Mouse (Mus musculus): ENCODE measurements around the gene Fars2. TPM values are rescaled to one million over a fixed set of nuclear protein-coding genes. Genes with fewer than 3 reads are reported as not detected.

Fars2 gene
- polyA plus RNA-seq, 1 experiment from 2014 or later, result 24.6 TPM

DNA sequence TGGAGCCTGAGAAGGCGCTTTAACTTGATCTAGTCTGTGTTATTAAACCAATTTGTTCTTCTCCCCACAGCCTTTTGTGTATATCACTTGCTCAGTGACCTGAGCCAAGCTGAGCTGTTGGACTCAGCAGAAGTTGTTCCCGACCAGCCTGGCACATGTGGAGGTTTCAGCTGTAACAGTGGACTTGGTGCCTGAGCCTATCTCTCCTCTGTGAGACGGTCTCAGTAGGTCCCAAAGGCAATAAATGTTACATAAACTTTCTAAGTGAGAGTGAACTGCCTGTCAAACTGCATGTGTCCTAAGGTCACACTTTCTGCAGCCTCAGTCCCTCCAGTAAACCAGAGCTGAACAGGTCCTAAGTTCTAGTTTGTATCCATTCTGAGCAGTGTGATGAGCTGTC, 185.6 kb downstream of the Fars2 start:
- Histone ChIP-seq H3K4me3 (replicated peaks) (no peak overlapping the region), H3K4me2 (no peak overlapping the region), H3K9ac (replicated peaks) (no peak overlapping the region), H3K36me3 (no peaks in the 10 kb centered on the region), H3K27ac (replicated peaks) (no peak overlapping the region), H3K9me3 (replicated peaks) (no peaks in the 10 kb centered on the region), H3K4me1 (peaks cover 10% of the 10 kb centered on the region), H3K27me3 (replicated peaks) (no peaks in the 10 kb centered on the region)
- ATAC-seq (ENCODE audit: low FRiP score), result no peak
- 64% methylated on average over 3 of the region's 3 CpGs for WGBS

DNA sequence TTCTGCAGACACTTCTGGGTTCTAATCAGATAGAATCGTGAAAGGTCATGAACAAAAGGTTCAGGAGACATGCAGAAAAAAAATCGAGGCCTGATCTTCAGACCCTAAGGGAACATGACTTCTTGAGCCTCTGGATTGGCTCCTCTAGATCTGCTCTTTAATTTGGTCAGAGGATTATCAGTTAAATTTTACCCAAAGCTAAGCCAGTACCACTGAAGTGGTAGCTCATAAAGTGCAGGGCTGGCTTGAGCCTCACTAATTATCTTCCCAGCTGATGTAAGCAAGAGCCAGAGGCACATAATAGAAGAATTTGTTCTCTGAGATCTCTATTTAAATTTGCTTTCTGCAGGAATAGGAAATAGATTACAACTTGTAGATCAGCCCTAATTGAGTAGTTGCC, 188.1 kb downstream of the Fars2 start:
- Histone ChIP-seq H3K36me3 (no peaks in the 10 kb centered on the region), H3K9me3 (replicated peaks) (no peaks in the 10 kb centered on the region), H3K27me3 (replicated peaks) (no peaks in the 10 kb centered on the region), H3K9ac (replicated peaks) (no peak overlapping the region), H3K4me2 (no peak overlapping the region), H3K4me1 (peaks cover 10% of the 10 kb centered on the region), H3K27ac (replicated peaks) (no peak overlapping the region), H3K4me3 (replicated peaks) (no peak overlapping the region)
- no peak for ATAC-seq (ENCODE audit: low FRiP score)
- 83% methylated on average over 2 of the region's 2 CpGs for WGBS

DNA sequence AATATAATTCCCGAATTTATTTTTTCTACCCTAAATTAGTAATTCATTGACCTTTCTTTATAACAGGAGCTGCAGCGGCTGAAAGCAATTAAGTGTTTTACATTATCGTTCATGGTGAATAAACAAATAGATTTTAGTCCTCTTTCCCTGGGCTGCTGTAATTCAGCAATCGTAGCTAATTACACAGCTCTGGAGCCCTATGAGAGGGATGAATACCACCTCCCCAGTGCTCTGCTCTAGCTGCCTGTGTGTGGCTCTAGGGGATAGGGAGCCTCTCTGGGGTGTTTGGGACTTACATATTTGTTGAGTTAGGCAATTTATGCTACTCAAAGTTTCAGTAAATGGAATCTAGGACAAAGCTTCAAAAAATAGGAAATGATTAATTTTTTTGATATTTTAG, 190.2 kb downstream of the Fars2 start:
- Histone ChIP-seq H3K9me3 (replicated peaks) (no peaks in the 10 kb centered on the region), H3K27ac (replicated peaks) (no peak overlapping the region), H3K4me1 (peaks cover 6% of the 10 kb centered on the region), H3K36me3 (no peaks in the 10 kb centered on the region), H3K4me2 (no peak overlapping the region), H3K9ac (replicated peaks) (no peak overlapping the region), H3K27me3 (replicated peaks) (no peaks in the 10 kb centered on the region), H3K4me3 (replicated peaks) (no peak overlapping the region)
- 0 out of 2 replicates have a peak, but pooled peaks have one; percentile 45 for ATAC-seq (ENCODE audit: low FRiP score)
- WGBS, result 40% methylated on average over 4 of the region's 4 CpGs

DNA sequence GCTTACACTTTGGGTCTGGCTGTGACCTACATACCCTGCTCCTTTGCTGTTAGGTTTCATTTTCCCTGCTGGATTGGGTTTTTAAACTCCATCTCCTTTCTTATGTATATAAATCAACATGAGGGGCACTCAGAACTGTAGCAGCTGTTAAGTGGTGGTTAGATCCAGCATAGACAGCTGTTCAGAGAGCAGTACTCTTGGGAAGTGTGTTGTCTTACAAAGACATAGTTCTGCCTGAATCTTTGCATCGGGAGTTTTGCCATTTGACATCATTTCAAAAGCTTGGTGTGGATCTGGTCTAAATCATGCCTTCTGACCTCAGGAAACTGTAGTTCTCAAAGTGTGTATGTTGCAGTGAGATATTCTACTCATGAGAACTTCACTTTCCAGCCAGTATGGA, 191.9 kb downstream of the Fars2 start:
- WGBS, result 69% methylated on average over 1 of the region's 1 CpGs
- H3K36me3 ChIP-seq, result no peaks in the 10 kb centered on the region

DNA sequence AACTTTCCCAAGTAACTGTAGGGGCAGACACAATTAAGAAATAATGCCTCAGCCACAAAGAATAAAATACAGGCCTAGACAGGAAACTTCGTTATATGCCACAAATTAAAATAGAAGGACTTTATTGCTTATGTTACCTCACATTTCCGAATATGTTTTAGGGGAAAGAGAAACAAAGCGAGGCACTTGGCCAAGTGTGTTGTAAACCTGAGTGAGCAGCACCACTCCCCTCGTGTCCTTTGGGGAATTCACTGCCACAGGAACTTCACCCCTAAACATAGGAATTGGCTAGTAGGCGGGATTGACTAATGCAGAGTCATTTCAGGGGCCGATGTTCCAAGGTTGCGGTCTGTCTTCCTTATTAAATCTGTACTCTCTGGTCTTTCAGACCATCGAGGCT, 197.0 kb downstream of the Fars2 start:
- Histone ChIP-seq H3K9me3 (replicated peaks) (no peaks in the 10 kb centered on the region), H3K4me2 (no peak overlapping the region), H3K4me1 (peaks cover 4% of the 10 kb centered on the region), H3K36me3 (no peaks in the 10 kb centered on the region), H3K4me3 (replicated peaks) (no peak overlapping the region), H3K9ac (replicated peaks) (no peak overlapping the region), H3K27me3 (replicated peaks) (no peaks in the 10 kb centered on the region), H3K27ac (replicated peaks) (no peak overlapping the region)
- 77% methylated on average over 8 of the region's 8 CpGs for WGBS
- no peak for ATAC-seq (ENCODE audit: low FRiP score)

More for the DNA sequence above, 191.9 kb downstream of the Fars2 start:
- Histone ChIP-seq H3K9me3 (replicated peaks) (no peaks in the 10 kb centered on the region), H3K4me1 (peaks cover 5% of the 10 kb centered on the region), H3K4me3 (replicated peaks) (no peak overlapping the region), H3K9ac (replicated peaks) (no peak overlapping the region), H3K27me3 (replicated peaks) (no peaks in the 10 kb centered on the region), H3K4me2 (no peak overlapping the region), H3K27ac (replicated peaks) (no peak overlapping the region)
- ATAC-seq (ENCODE audit: low FRiP score), result no peak

DNA sequence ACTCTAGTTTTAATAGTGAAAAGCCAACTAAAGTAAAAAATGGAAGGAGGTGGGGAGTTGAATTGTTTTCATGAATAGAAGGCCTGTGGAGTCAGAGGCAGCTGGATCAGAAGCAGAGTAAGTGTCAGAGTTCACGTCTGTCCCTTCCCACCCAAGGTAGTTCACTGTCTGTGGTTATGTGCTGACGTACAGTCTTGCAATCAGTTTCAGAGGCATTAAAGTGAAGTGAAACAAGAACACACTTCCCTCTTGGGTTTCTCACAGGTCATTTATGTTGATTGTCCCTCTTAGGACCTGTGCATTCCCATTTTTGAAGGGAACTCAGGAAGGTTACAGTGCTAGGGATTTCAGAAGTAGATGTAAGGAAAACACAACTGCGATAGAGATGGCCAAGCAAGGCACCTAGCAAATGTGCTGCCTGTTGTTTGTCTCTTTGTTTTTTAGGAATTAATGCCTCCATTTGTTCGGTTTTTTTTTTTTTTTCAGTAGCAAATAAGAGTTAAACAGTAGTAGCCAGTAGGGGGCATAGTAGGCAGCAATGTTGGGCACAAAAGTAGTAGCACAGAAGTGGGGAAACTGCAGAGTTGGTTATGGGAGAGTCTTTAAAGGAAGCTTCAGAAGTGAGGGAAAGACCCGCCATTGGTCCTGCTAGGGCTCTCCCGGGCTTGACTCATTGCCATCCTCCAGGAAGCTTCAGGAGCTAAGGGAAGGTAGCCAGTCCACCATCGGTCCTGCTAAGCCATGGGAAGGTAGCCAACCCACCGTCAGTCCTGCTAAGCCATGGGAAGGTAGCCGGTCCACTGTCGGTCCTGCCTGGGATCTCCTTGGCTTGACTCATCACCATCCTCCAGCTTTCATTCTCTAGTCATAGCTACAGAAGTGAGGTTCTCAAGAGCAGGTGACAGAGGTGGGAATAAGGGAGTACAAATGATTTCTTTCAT, 197.9 kb downstream of the Fars2 start:
- no peaks in the 10 kb centered on the region for H3K9me3 ChIP-seq (replicated peaks)
- WGBS, result 89% methylated on average over 10 of the region's 10 CpGs
- peaks cover 4% of the 10 kb centered on the region for H3K4me1 ChIP-seq

DNA sequence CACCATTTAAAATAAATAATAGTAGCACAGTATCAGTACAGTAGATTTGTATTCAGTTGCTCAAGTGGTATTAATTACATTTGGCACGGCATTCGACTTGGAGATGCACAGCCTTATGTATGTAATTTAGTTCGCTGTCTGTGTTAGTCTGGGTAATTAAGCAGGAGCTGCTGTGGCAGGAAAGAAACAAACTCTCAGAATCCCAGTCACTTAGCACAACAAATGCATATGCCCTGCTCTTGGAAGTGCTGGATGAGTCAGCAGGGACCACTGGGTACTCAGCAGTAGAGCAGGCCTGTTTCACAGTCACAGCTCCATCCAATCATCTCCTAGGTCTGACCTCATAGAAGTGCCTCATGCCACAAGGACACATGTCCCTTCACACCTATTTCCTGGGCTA, 200.6 kb downstream of the Fars2 start:
- no peaks in the 10 kb centered on the region for H3K27me3 ChIP-seq (replicated peaks)
- H3K4me2 ChIP-seq, result no peak overlapping the region
- no peak overlapping the region for H3K9ac ChIP-seq (replicated peaks)
- 40% methylated on average over 3 of the region's 3 CpGs for WGBS
- no peak overlapping the region for H3K4me3 ChIP-seq (replicated peaks)
- peaks cover 4% of the 10 kb centered on the region for H3K4me1 ChIP-seq
- no peak overlapping the region for H3K27ac ChIP-seq (replicated peaks)
- H3K9me3 ChIP-seq (replicated peaks), result no peaks in the 10 kb centered on the region
- peak; percentile 61; the same call in 1 of the 2 replicates for ATAC-seq (ENCODE audit: low FRiP score)
- H3K36me3 ChIP-seq, result no peaks in the 10 kb centered on the region

More for the DNA sequence above, 197.9 kb downstream of the Fars2 start:
- Histone ChIP-seq H3K27ac (replicated peaks) (no peak overlapping the region), H3K4me3 (replicated peaks) (no peak overlapping the region), H3K27me3 (replicated peaks) (no peaks in the 10 kb centered on the region), H3K36me3 (no peaks in the 10 kb centered on the region), H3K4me2 (no peak overlapping the region), H3K9ac (replicated peaks) (no peak overlapping the region)
- no peak for ATAC-seq (ENCODE audit: low FRiP score)

DNA sequence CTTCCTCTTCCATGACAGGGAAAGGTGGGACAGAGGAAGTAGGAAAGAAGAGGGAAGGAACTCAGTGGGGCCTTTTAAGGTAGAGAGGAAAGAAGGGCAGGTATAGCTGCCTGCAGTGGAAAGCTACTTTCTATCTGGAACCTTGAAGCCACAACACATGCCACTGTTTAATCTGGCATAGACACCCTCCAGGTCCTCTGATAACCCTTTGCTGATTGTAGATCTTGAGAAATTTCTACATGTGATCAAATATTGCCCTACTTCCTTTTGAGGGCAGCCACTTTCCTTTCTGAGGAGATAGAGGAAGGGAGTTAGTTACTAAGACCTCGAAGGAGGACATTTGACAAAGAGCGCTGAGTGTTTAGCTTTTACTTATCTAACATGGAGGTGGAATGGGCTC, 207.4 kb downstream of the Fars2 start:
- Histone ChIP-seq H3K4me2 (no peak overlapping the region), H3K36me3 (no peaks in the 10 kb centered on the region), H3K4me1 (no peaks in the 10 kb centered on the region), H3K4me3 (replicated peaks) (no peak overlapping the region), H3K27me3 (replicated peaks) (no peaks in the 10 kb centered on the region), H3K9me3 (replicated peaks) (no peaks in the 10 kb centered on the region), H3K27ac (replicated peaks) (no peak overlapping the region), H3K9ac (replicated peaks) (no peak overlapping the region)
- 98% methylated on average over 2 of the region's 2 CpGs for WGBS
- ATAC-seq (ENCODE audit: low FRiP score), result no peak

DNA sequence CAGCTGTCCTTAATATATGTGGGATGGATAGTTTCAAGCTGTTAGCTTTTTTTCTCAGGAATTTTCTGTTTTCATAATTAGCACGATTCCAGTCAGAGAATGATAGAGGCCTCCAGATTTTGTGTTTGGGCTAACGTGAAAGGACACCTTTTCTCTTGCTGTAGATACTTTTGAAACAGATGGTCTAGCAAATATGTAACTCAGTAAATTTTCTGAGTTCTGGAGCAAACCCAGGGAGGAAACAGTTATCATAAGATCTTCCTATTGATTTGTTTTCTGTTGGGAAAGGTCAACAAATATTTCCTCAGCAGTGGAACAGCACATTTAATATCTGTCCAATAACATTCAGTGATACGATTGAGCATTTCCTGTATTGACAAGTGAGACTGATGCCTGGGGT, 209.3 kb downstream of the Fars2 start:
- Histone ChIP-seq H3K27ac (replicated peaks) (no peak overlapping the region), H3K9ac (replicated peaks) (no peak overlapping the region), H3K4me2 (no peak overlapping the region), H3K27me3 (replicated peaks) (no peaks in the 10 kb centered on the region), H3K9me3 (replicated peaks) (no peaks in the 10 kb centered on the region), H3K36me3 (no peaks in the 10 kb centered on the region), H3K4me3 (replicated peaks) (no peak overlapping the region), H3K4me1 (no peaks in the 10 kb centered on the region)
- 87% methylated on average over 3 of the region's 3 CpGs for WGBS
- no peak for ATAC-seq (ENCODE audit: low FRiP score)

DNA sequence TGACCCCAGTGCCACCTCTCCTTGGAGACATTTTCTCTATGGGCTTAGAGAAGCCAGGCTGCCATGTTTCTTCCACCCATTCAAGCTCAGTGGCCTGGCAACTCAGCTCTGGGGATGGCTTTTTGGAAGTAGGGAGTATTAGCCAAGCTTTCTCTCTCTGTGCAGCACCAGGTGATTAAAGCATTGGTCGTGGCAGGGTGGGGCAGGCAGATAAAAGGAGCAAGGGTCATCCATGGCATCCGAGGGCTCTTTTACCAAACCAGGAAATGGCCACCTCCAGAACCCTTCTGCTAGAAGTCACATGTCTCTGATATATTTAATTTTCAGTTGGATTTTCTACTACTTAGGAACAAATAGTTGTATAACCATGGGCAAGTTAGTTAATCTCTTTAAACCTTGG, 212.7 kb downstream of the Fars2 start:
- WGBS, result 83% methylated on average over 2 of the region's 2 CpGs
- ATAC-seq (ENCODE audit: low FRiP score), result no peak
- Histone ChIP-seq H3K4me1 (no peaks in the 10 kb centered on the region), H3K9ac (replicated peaks) (no peak overlapping the region), H3K4me3 (replicated peaks) (no peak overlapping the region), H3K27me3 (replicated peaks) (no peaks in the 10 kb centered on the region), H3K36me3 (no peaks in the 10 kb centered on the region), H3K27ac (replicated peaks) (no peak overlapping the region), H3K9me3 (replicated peaks) (no peaks in the 10 kb centered on the region), H3K4me2 (no peak overlapping the region)

DNA sequence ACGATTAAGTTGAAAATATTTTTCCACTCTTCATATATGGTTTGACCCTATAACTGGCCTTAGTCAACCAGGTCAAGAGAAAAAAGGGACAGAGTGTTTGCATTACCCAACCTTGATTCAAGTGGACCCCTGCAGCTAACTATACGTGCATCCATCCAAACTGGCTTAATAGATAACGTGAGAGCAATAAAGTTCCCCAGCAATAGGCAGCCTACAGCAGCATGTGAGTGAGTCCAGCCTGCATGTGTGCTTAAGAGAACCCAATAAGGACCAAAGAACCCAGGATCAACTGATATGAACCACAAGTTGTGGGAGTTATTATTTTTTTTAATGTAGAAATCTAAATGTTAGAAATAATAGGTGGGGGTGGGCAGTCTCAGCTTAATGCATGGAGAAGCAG, 213.3 kb downstream of the Fars2 start:
- H3K4me1 ChIP-seq, result no peaks in the 10 kb centered on the region
- no peak overlapping the region for H3K9ac ChIP-seq (replicated peaks)
- no peak overlapping the region for H3K4me2 ChIP-seq
- no peaks in the 10 kb centered on the region for H3K27me3 ChIP-seq (replicated peaks)
- ATAC-seq (ENCODE audit: low FRiP score), result no peak
- no peak overlapping the region for H3K4me3 ChIP-seq (replicated peaks)
- no peaks in the 10 kb centered on the region for H3K9me3 ChIP-seq (replicated peaks)
- H3K27ac ChIP-seq (replicated peaks), result no peak overlapping the region
- WGBS, result 57% methylated on average over 3 of the region's 3 CpGs
- H3K36me3 ChIP-seq, result no peaks in the 10 kb centered on the region

DNA sequence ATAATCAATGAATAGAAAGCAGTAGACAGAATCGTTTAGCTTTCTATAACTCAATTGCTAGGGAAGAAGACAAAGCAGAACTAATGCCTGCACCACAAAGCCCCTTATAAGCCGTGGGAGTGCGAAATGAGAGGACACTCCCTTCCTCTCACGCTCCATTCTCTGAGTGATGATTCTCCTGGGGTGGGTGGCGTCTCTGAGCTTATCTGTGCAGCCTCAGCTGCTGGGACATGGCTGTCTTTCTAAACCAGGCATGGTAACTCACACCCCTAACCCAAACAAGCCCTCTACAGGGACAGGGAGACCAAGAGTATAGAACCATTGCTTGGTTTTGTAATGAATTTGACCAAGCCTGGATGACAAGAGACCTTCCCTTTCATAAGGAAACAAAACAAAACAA, 217.5 kb downstream of the Fars2 start:
- no peak overlapping the region for H3K4me2 ChIP-seq
- H3K36me3 ChIP-seq, result no peaks in the 10 kb centered on the region
- WGBS, result 43% methylated on average over 5 of the region's 5 CpGs
- no peak overlapping the region for H3K9ac ChIP-seq (replicated peaks)
- no peaks in the 10 kb centered on the region for H3K4me1 ChIP-seq
- no peaks in the 10 kb centered on the region for H3K9me3 ChIP-seq (replicated peaks)
- no peak overlapping the region for H3K4me3 ChIP-seq (replicated peaks)
- H3K27ac ChIP-seq (replicated peaks), result no peak overlapping the region
- no peak for ATAC-seq (ENCODE audit: low FRiP score)
- no peaks in the 10 kb centered on the region for H3K27me3 ChIP-seq (replicated peaks)
